Mouse (Mus musculus): ENCODE data around the gene Lemd2. TPM values are rescaled to one million over a fixed set of nuclear protein-coding genes. Genes with fewer than 3 reads are reported as not detected.
A peak's percentile ranks its signal among the peaks of the same experiment; 100 is the strongest.

Gene Lemd2
- 9.6 and 9.9 TPM in 2 replicates for polyA plus RNA-seq (2015; fragmentation: Nextera tagmentation; extraction: Ambion mirVana)

DNA sequence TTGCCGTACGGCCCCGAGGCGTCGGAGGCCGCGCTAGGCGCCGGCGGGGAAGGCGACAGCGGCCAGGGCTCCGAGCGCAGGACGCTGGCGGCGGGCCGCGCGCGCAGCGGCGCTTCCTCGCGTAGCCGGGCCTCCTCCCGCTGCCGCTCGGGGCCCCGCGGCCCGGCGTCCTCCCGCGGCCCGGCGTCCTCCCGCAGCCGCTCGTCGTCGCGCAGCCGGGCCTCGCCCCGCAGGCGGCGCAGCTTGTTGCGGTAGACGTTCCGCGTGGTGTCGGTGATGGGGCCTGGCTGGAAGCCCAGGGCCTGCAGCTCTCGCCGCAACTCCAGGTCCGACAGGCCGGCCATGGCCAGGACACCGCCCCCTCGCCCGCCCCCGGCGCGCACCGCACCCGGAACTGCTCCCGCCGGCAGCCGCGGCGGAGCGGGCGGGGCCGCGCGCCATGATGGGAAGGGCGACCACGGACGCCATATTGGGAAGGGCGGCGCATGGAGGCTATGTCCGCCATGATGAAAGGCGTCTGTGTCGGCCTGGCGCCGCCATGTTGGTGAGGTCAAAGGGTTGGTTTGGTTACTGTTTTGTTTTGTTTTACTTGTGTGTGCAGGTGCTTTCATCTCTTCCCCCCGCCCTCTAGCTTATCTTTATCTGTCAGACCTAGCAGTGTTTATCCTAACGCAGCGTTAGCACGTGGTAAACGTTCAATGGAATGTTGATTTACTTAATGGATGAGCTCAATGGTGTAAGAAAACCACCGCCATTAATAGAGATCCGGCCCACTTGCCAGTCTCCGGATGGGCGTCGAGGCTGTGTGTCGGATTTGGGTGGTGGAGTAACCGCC lies at the start of gene Lemd2:
Gene Lemd2, minus strand, starts transcription at position 395 of the 835 bp plus-strand sequence.
- Histone ChIP-seq H3K27me3 (ENCODE audit: control insufficient read depth, insufficient read depth, low read length) (no peaks in the 10 kb centered on the region), H3K9ac (ENCODE audit: low read length) (peak within 1 kb of the TSS; percentile 95), H3K4me3 (ENCODE audit: low read depth, low read length) (peak within 1 kb of the TSS; percentile 86), H3K36me3 (ENCODE audit: control insufficient read depth, insufficient read depth, low read length) (peaks cover 19% of the 10 kb centered on the region), H3K27ac (replicated peaks) (peak within 1 kb of the TSS; percentile 98), H3K9me3 (ENCODE audit: control insufficient read depth, low read length) (no peaks in the 10 kb centered on the region), H3K4me1 (replicated peaks; ENCODE audit: control insufficient read depth, insufficient read depth) (no peaks in the 10 kb centered on the region), H3K4me2 (replicated peaks; ENCODE audit: low read depth) (peak within 1 kb of the TSS; percentile 91)
- no peak; the same call in 1 of the 2 replicates for TF ChIP-seq CTCF (IDR thresholded peaks at IDR 0.05; ENCODE audit: low read depth)
- TF ChIP-seq EP300 (optimal IDR thresholded peaks at IDR 0.05): no peak
- ATAC-seq (ENCODE audit: low FRiP score, low TSS enrichment) (peak; percentile 95), DNase-seq (ENCODE audit: low spot score) (peak; percentile 97)
- 4% methylated on average over 61 of the region's 97 CpGs for WGBS

DNA sequence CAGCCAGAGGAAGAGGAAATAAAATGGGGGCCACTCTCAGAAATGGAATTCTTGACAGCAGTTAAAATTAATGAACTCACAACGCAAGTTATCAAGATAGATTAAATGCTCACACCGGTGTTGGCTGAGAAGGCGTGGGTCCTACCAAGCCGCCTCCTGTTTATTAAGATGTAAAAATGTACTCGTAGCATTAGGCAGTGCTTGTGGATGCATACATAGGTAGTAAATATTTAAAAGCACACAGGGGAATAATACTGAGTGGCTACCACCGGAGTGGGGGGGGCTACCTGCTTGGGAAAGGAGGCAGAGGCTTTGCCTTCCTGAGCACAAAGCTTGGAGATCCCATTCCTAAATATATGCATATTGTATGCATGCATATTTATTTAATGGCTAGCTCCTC lies 46.9 kb upstream of the Lemd2 start:
- Histone ChIP-seq H3K9me3 (ENCODE audit: control insufficient read depth, low read length) (no peaks in the 10 kb centered on the region), H3K4me3 (ENCODE audit: low read depth, low read length) (no peak overlapping the region), H3K4me1 (replicated peaks; ENCODE audit: control insufficient read depth, insufficient read depth) (no peaks in the 10 kb centered on the region), H3K9ac (ENCODE audit: low read length) (no peak overlapping the region), H3K27ac (replicated peaks) (no peak overlapping the region), H3K36me3 (ENCODE audit: control insufficient read depth, insufficient read depth, low read length) (no peaks in the 10 kb centered on the region), H3K27me3 (ENCODE audit: control insufficient read depth, insufficient read depth, low read length) (no peaks in the 10 kb centered on the region), H3K4me2 (replicated peaks; ENCODE audit: low read depth) (no peak overlapping the region)
- TF ChIP-seq EP300 (optimal IDR thresholded peaks at IDR 0.05) (no peak), CTCF (IDR thresholded peaks at IDR 0.05; ENCODE audit: low read depth) (no peak)
- ATAC-seq (ENCODE audit: low FRiP score, low TSS enrichment) (no peak), DNase-seq (ENCODE audit: low spot score) (no peak)
- 51% methylated on average over 6 of the region's 6 CpGs for WGBS

GRCm38 (mm10) chr17:27250461-27250860 lies 46.2 kb upstream of the Lemd2 start:
- DNase-seq (ENCODE audit: low spot score) (no peak), ATAC-seq (ENCODE audit: low FRiP score, low TSS enrichment) (no peak)
- Histone ChIP-seq H3K27me3 (ENCODE audit: control insufficient read depth, insufficient read depth, low read length) (no peaks in the 10 kb centered on the region), H3K9ac (ENCODE audit: low read length) (no peak overlapping the region), H3K4me1 (replicated peaks; ENCODE audit: control insufficient read depth, insufficient read depth) (no peaks in the 10 kb centered on the region), H3K9me3 (ENCODE audit: control insufficient read depth, low read length) (no peaks in the 10 kb centered on the region), H3K36me3 (ENCODE audit: control insufficient read depth, insufficient read depth, low read length) (no peaks in the 10 kb centered on the region), H3K4me3 (ENCODE audit: low read depth, low read length) (no peak overlapping the region), H3K4me2 (replicated peaks; ENCODE audit: low read depth) (no peak overlapping the region), H3K27ac (replicated peaks) (no peak overlapping the region)
- TF ChIP-seq CTCF (IDR thresholded peaks at IDR 0.05; ENCODE audit: low read depth): peak; percentile 41
- TF ChIP-seq EP300 (optimal IDR thresholded peaks at IDR 0.05): no peak
- WGBS: 25% methylated on average over 4 of the region's 4 CpGs

- DNase-seq (ENCODE audit: low spot score) (no peak), ATAC-seq (ENCODE audit: low FRiP score, low TSS enrichment) (no peak)
- WGBS: 79% methylated on average over 3 of the region's 3 CpGs
- H3K4me3 ChIP-seq (ENCODE audit: low read depth, low read length): no peak overlapping the region
- H3K27me3 ChIP-seq (ENCODE audit: control insufficient read depth, insufficient read depth, low read length): no peaks in the 10 kb centered on the region
- no peaks in the 10 kb centered on the region for H3K4me1 ChIP-seq (replicated peaks; ENCODE audit: control insufficient read depth, insufficient read depth)
- no peak for TF ChIP-seq CTCF (IDR thresholded peaks at IDR 0.05; ENCODE audit: low read depth)
- TF ChIP-seq EP300 (optimal IDR thresholded peaks at IDR 0.05): no peak
- H3K9me3 ChIP-seq (ENCODE audit: control insufficient read depth, low read length): no peaks in the 10 kb centered on the region
- no peak overlapping the region for H3K4me2 ChIP-seq (replicated peaks; ENCODE audit: low read depth)
- H3K9ac ChIP-seq (ENCODE audit: low read length): no peak overlapping the region
- H3K27ac ChIP-seq (replicated peaks): no peak overlapping the region
- H3K36me3 ChIP-seq (ENCODE audit: control insufficient read depth, insufficient read depth, low read length): no peaks in the 10 kb centered on the region
Observed at GRCm38 (mm10) chr17:27249073-27249472, 44.8 kb upstream of the Lemd2 start.

DNA sequence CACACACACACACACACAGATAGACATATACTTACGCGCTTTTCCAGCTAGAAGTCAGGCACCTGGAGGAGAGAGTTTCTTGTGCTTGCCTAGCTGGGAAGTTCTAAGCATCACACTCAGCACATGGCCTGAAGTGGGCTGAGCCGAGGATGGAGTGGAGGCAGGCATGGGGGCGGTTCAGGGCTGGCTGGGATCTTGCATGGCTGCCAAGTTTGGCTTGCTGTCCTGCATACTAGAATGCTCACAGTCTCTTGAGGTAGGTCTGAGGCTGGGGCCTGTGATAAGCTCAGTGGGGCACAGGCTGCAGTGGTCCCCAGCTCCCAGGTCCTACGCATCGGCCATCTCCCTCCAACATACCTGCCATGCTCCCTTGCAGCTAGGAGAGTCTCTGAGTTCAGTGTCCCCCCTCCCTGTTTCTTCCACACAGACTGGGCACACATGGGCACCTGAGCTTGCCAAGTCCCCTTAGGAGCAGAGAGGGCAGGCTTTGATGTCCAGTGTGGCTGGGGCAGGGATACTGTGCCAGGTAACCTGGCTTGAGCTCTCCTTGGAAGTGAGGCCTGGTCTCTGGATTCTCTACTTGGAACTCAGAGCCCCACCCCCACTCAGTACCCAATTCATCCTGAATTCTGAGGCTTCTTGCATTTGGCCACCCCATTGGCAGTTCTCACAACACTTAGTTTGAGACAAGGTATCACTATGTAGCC lies 43.6 kb upstream of the Lemd2 start:
- ATAC-seq (ENCODE audit: low FRiP score, low TSS enrichment) (no peak), DNase-seq (ENCODE audit: low spot score) (no peak)
- Histone ChIP-seq H3K27me3 (ENCODE audit: control insufficient read depth, insufficient read depth, low read length) (no peaks in the 10 kb centered on the region), H3K4me2 (replicated peaks; ENCODE audit: low read depth) (no peak overlapping the region), H3K9ac (ENCODE audit: low read length) (no peak overlapping the region), H3K27ac (replicated peaks) (no peak overlapping the region), H3K4me1 (replicated peaks; ENCODE audit: control insufficient read depth, insufficient read depth) (no peaks in the 10 kb centered on the region), H3K9me3 (ENCODE audit: control insufficient read depth, low read length) (no peaks in the 10 kb centered on the region), H3K4me3 (ENCODE audit: low read depth, low read length) (no peak overlapping the region), H3K36me3 (ENCODE audit: control insufficient read depth, insufficient read depth, low read length) (no peaks in the 10 kb centered on the region)
- no peak for TF ChIP-seq CTCF (IDR thresholded peaks at IDR 0.05; ENCODE audit: low read depth)
- no peak for TF ChIP-seq EP300 (optimal IDR thresholded peaks at IDR 0.05)
- WGBS: 86% methylated on average over 6 of the region's 6 CpGs
